Mouse (Mus musculus) limb, embryonic 10.5 days (tissue): ENCODE results near the gene Ehf. TPM values are rescaled to one million over a fixed set of nuclear protein-coding genes. Genes with fewer than 3 reads are reported as not detected.

Experiments
- DNase-seq: peaks from one replicate; pipeline ENCODE4 v3.0.0-alpha.2; 2017; ENCODE audit warnings: low spot score
- H3K27ac ChIP-seq: fragments of 300-500 bp; sonication (generic); 2 replicates; pipeline ENCODE4 v1.5.1; 2016; ENCODE audit warnings: mild to moderate bottlenecking
- H3K27me3 ChIP-seq: fragments of 300-500 bp; sonication (generic); 2 replicates; pipeline ENCODE4 v1.6.1; 2016; ENCODE audit warnings: low read depth, mild to moderate bottlenecking; ENCODE audit not compliant: poor library complexity, severe bottlenecking
- H3K36me3 ChIP-seq: fragments of 300-500 bp; sonication (generic); 2 replicates; pipeline ENCODE4 v1.6.1; 2016; ENCODE audit warnings: mild to moderate bottlenecking, moderate library complexity
- H3K4me1 ChIP-seq: fragments of 300-500 bp; sonication (generic); 2 replicates; pipeline ENCODE4 v1.6.1; 2016
- H3K4me3 ChIP-seq: fragments of 300-500 bp; sonication (generic); 2 replicates; pipeline ENCODE4 v1.5.1; 2016; ENCODE audit warnings: mild to moderate bottlenecking, moderate library complexity
- H3K9me3 ChIP-seq: fragments of 300-500 bp; sonication (generic); replicated peaks from 2 replicates; pipeline ENCODE4 v1.6.1; 2016; ENCODE audit warnings: mild to moderate bottlenecking
- WGBS: fragments of 180-500 bp; shearing (Covaris S2); methylation state at CpG from one replicate; pipeline ENCODE4 v1.1.7; 2016; 5-methylcytosine and 5-hydroxymethylcytosine counted together
- polyA plus RNA-seq: library from polyadenylated mRNA; unstranded; fragments of >200 nt; fragmentation: Nextera tagmentation; extraction: Ambion mirVana; gene quantifications from 2 replicates; pipeline ENCODE4 v1.2.1, GENCODE M21; 2016

The Ehf gene
- polyA plus RNA-seq, 1 experiment from 2014 or later, result 0.06 TPM

GRCm38 (mm10) chr2:103324320-103324719 is 21.2 kb upstream of the Ehf start:
- Histone ChIP-seq H3K4me3 (no peak overlapping the region), H3K36me3 (no peaks in the 10 kb centered on the region), H3K27ac (no peak overlapping the region), H3K27me3 (no peaks in the 10 kb centered on the region), H3K9me3 (no peaks in the 10 kb centered on the region), H3K4me1 (no peaks in the 10 kb centered on the region)
- WGBS, result 88% methylated on average over 2 of the region's 2 CpGs
- DNase-seq, result no peak

GRCm38 (mm10) chr2:103322171-103322570 is 19.1 kb upstream of the Ehf start:
- Histone ChIP-seq H3K4me3 (no peak overlapping the region), H3K4me1 (no peaks in the 10 kb centered on the region), H3K27me3 (no peaks in the 10 kb centered on the region), H3K9me3 (no peaks in the 10 kb centered on the region), H3K36me3 (no peaks in the 10 kb centered on the region), H3K27ac (no peak overlapping the region)
- DNase-seq, result no peak
- 68% methylated on average over 1 of the region's 1 CpGs for WGBS

GRCm38 (mm10) chr2:103321638-103322037 is 18.6 kb upstream of the Ehf start:
- no peaks in the 10 kb centered on the region for H3K9me3 ChIP-seq
- H3K4me1 ChIP-seq, result no peaks in the 10 kb centered on the region
- H3K36me3 ChIP-seq, result no peaks in the 10 kb centered on the region
- H3K27me3 ChIP-seq, result no peaks in the 10 kb centered on the region
- DNase-seq, result no peak
- no peak overlapping the region for H3K4me3 ChIP-seq
- no peak overlapping the region for H3K27ac ChIP-seq
- WGBS, result 86% methylated on average over 4 of the region's 4 CpGs

GRCm38 (mm10) chr2:103314002-103314401 is 10.9 kb upstream of the Ehf start:
- no peak for DNase-seq
- Histone ChIP-seq H3K27me3 (0 out of 2 replicates have a peak, but pooled peaks cover 3% of the 10 kb centered on the region), H3K4me1 (peaks cover 13% of the 10 kb centered on the region; the same call in 1 of the 2 replicates), H3K36me3 (no peaks in the 10 kb centered on the region), H3K27ac (no peak overlapping the region), H3K4me3 (no peak overlapping the region), H3K9me3 (no peaks in the 10 kb centered on the region)
- 36% methylated on average over 4 of the region's 4 CpGs for WGBS

- no peaks in the 10 kb centered on the region for H3K36me3 ChIP-seq
- no peak for DNase-seq
- H3K4me1 ChIP-seq, result peaks cover 13% of the 10 kb centered on the region; the same call in 1 of the 2 replicates
- no peak overlapping the region for H3K27ac ChIP-seq
- 0 out of 2 replicates have a peak, but pooled peaks cover 3% of the 10 kb centered on the region for H3K27me3 ChIP-seq
- no peaks in the 10 kb centered on the region for H3K9me3 ChIP-seq
- H3K4me3 ChIP-seq, result no peak overlapping the region
- WGBS, result 57% methylated on average over 4 of the region's 4 CpGs
Measured at GRCm38 (mm10) chr2:103312640-103313039, 9.6 kb upstream of the Ehf start.

GRCm38 (mm10) chr2:103310663-103311062 is 7.6 kb upstream of the Ehf start:
- peaks cover 13% of the 10 kb centered on the region; the same call in 1 of the 2 replicates for H3K4me1 ChIP-seq
- 65% methylated on average over 5 of the region's 5 CpGs for WGBS
- H3K4me3 ChIP-seq, result no peak overlapping the region
- H3K27ac ChIP-seq, result no peak overlapping the region
- no peaks in the 10 kb centered on the region for H3K9me3 ChIP-seq
- no peak for DNase-seq
- H3K27me3 ChIP-seq, result 0 out of 2 replicates have a peak, but pooled peaks cover 3% of the 10 kb centered on the region
- no peaks in the 10 kb centered on the region for H3K36me3 ChIP-seq

GRCm38 (mm10) chr2:103306686-103307085 is 3.6 kb upstream of the Ehf start:
- H3K27ac ChIP-seq, result no peak overlapping the region
- no peaks in the 10 kb centered on the region for H3K9me3 ChIP-seq
- no peaks in the 10 kb centered on the region for H3K36me3 ChIP-seq
- 0 out of 2 replicates have a peak, but pooled peaks cover 3% of the 10 kb centered on the region for H3K27me3 ChIP-seq
- no peak for DNase-seq
- 48% methylated on average over 6 of the region's 6 CpGs for WGBS
- H3K4me3 ChIP-seq, result no peak overlapping the region
- no peaks in the 10 kb centered on the region for H3K4me1 ChIP-seq

GRCm38 (mm10) chr2:103302669-103303068 is 409 bp downstream of the Ehf start:
- Histone ChIP-seq H3K4me3 (no peak overlapping the region), H3K27me3 (no peaks in the 10 kb centered on the region), H3K27ac (no peak overlapping the region), H3K4me1 (no peaks in the 10 kb centered on the region), H3K9me3 (no peaks in the 10 kb centered on the region), H3K36me3 (no peaks in the 10 kb centered on the region)
- DNase-seq, result no peak
- 68% methylated on average over 6 of the region's 6 CpGs for WGBS

GRCm38 (mm10) chr2:103298711-103299463 is 4.2 kb downstream of the Ehf start:
- Histone ChIP-seq H3K9me3 (no peaks in the 10 kb centered on the region), H3K27me3 (no peaks in the 10 kb centered on the region), H3K4me1 (peaks cover 4% of the 10 kb centered on the region; the same call in 1 of the 2 replicates), H3K4me3 (no peak overlapping the region), H3K27ac (no peak overlapping the region), H3K36me3 (no peaks in the 10 kb centered on the region)
- WGBS, result 84% methylated on average over 13 of the region's 13 CpGs
- DNase-seq, result no peak

- Histone ChIP-seq H3K9me3 (no peaks in the 10 kb centered on the region), H3K27me3 (no peaks in the 10 kb centered on the region), H3K36me3 (no peaks in the 10 kb centered on the region), H3K4me1 (peaks cover 4% of the 10 kb centered on the region; the same call in 1 of the 2 replicates), H3K27ac (no peak overlapping the region), H3K4me3 (no peak overlapping the region)
- DNase-seq, result no peak
- WGBS, result 36% methylated on average over 3 of the region's 3 CpGs
Measured at GRCm38 (mm10) chr2:103294526-103294925, 8.6 kb downstream of the Ehf start.

GRCm38 (mm10) chr2:103293751-103294150 is 9.3 kb downstream of the Ehf start:
- H3K27me3 ChIP-seq, result no peaks in the 10 kb centered on the region
- H3K4me3 ChIP-seq, result no peak overlapping the region
- H3K36me3 ChIP-seq, result no peaks in the 10 kb centered on the region
- no peak overlapping the region for H3K27ac ChIP-seq
- DNase-seq, result no peak
- H3K9me3 ChIP-seq, result no peaks in the 10 kb centered on the region
- H3K4me1 ChIP-seq, result peaks cover 4% of the 10 kb centered on the region; the same call in 1 of the 2 replicates
- WGBS, result 88% methylated on average over 5 of the region's 5 CpGs

- WGBS, result 47% methylated on average over 3 of the region's 3 CpGs
- no peak overlapping the region for H3K4me3 ChIP-seq
- DNase-seq, result no peak
- no peak overlapping the region for H3K27ac ChIP-seq
- no peaks in the 10 kb centered on the region for H3K27me3 ChIP-seq
- peaks cover 4% of the 10 kb centered on the region; the same call in 1 of the 2 replicates for H3K4me1 ChIP-seq
- H3K9me3 ChIP-seq, result no peaks in the 10 kb centered on the region
- no peaks in the 10 kb centered on the region for H3K36me3 ChIP-seq
Measured at GRCm38 (mm10) chr2:103293214-103293613, 9.9 kb downstream of the Ehf start.

GRCm38 (mm10) chr2:103290705-103291269 is 12.3 kb downstream of the Ehf start:
- WGBS, result 74% methylated on average over 2 of the region's 2 CpGs
- DNase-seq, result no peak
- no peaks in the 10 kb centered on the region for H3K27me3 ChIP-seq
- H3K9me3 ChIP-seq, result no peaks in the 10 kb centered on the region
- H3K4me3 ChIP-seq, result no peak overlapping the region
- H3K36me3 ChIP-seq, result no peaks in the 10 kb centered on the region
- no peak overlapping the region for H3K27ac ChIP-seq
- peaks cover 4% of the 10 kb centered on the region; the same call in 1 of the 2 replicates for H3K4me1 ChIP-seq
